Mouse (Mus musculus) stomach, postnatal 0 days (tissue): ENCODE measurements around the gene Zdhhc21.

ENCODE experiments used
- CTCF ChIP-seq: IDR thresholded peaks from 2 replicates; pipeline ENCODE4 v1.5.1; 2016; ENCODE audit warnings: antibody characterized with exemption, low read depth, mild to moderate bottlenecking, moderate library complexity
- EP300 ChIP-seq: optimal IDR thresholded peaks from 2 replicates; pipeline ENCODE3; 2016; ENCODE audit warnings: antibody characterized with exemption

GRCm38 (mm10) chr4:82891049-82891448 is 31.3 kb upstream of the Zdhhc21 start:
- TF ChIP-seq CTCF (peak; percentile 23), EP300 (no peak)
